Mouse (Mus musculus): ENCODE results near the gene Ppm1h.

- TF ChIP-seq GATA1 (IDR thresholded peaks at IDR 0.05; ENCODE audit: low read depth, low read length) (no peak), POLR2A (IDR thresholded peaks at IDR 0.05; ENCODE audit: control insufficient read depth in 1 of 2, insufficient read depth in 1 of 2, low read depth in 1 of 2, low read length in 2 of 2, poor library complexity in 1 of 2) (no peak), ETS1 (IDR thresholded peaks at IDR 0.05; ENCODE audit: low read depth, low read length) (no peak), CTCF (IDR thresholded peaks at IDR 0.05 in 2 of 3, conservative IDR thresholded peaks at IDR 0.05 in 1 of 3; ENCODE audit: control insufficient read depth in 1 of 3, insufficient read depth in 1 of 3, low read depth in 2 of 3, low read length in 3 of 3, poor library complexity in 1 of 3, severe bottlenecking in 1 of 3) (no peak), MAX (IDR thresholded peaks at IDR 0.05; ENCODE audit: low read length) (no peak), ZNF384 (IDR thresholded peaks at IDR 0.05; ENCODE audit: low read depth, low read length) (no peak), CHD2 (IDR thresholded peaks at IDR 0.05; ENCODE audit: low read length) (no peak), USF1 (IDR thresholded peaks at IDR 0.05; ENCODE audit: low read depth, low read length) (no peak), ELF1 (IDR thresholded peaks at IDR 0.05; ENCODE audit: low read depth, low read length) (no peak), EP300 (IDR thresholded peaks at IDR 0.05; ENCODE audit: low read depth in 1 of 2, low read length in 2 of 2) (no peak)
Measured at GRCm38 (mm10) chr10:122815094-122815493, 136.5 kb downstream of the Ppm1h start.
